7 mouse cellular contexts compared by ENCODE assay signal in genomic region chr17:86302266-86302665, GRCm38 (mm10).
A peak's percentile ranks its signal among the peaks of the same experiment; 100 is the strongest.
DNase-seq lines count a peak whose midpoint lies in the region; ATAC-seq lines count a peak whose summit lies in the region.

No protein-coding gene starts in this region.

- 90% methylated on average over 11 of the region's 11 CpGs for WGBS in neural tube, embryonic 13.5 days
- 76% methylated on average over 11 of the region's 11 CpGs for WGBS in stomach, embryonic 16.5 days

- H3K4me1 ChIP-seq in neural tube, embryonic 13.5 days (replicated peaks), result peaks cover 70% of the 10 kb centered on the region
- H3K4me1 ChIP-seq in stomach, embryonic 16.5 days (ENCODE audit: control insufficient read depth, insufficient read depth, low read length), result peaks cover 29% of the 10 kb centered on the region

- peak overlapping the region; percentile 75; the same call in 1 of the 2 replicates for H3K27ac ChIP-seq in neural tube, embryonic 13.5 days (replicated peaks)
- H3K27ac ChIP-seq in stomach, embryonic 16.5 days (ENCODE audit: low read length), result peak overlapping the region; percentile 14; the same call in 1 of the 2 replicates

- H3K27me3 ChIP-seq in neural tube, embryonic 13.5 days, result no peaks in the 10 kb centered on the region
- H3K27me3 ChIP-seq in stomach, embryonic 16.5 days (ENCODE audit: control insufficient read depth, insufficient read depth, low read length), result no peaks in the 10 kb centered on the region

- no peak overlapping the region for H3K4me2 ChIP-seq in neural tube, embryonic 13.5 days
- H3K4me2 ChIP-seq in stomach, embryonic 16.5 days (ENCODE audit: low read depth, low read length), result no peak overlapping the region

- ATAC-seq in neural tube, embryonic 13.5 days (ENCODE audit: low read depth), result no peak
- peak; percentile 39; the same call in 1 of the 2 replicates for ATAC-seq in stomach, embryonic 16.5 days (ENCODE audit: insufficient read depth, low FRiP score)

- no peaks in the 10 kb centered on the region for H3K9me3 ChIP-seq in neural tube, embryonic 13.5 days
- H3K9me3 ChIP-seq in stomach, embryonic 16.5 days (replicated peaks; ENCODE audit: control insufficient read depth, low read length), result no peaks in the 10 kb centered on the region

- H3K4me3 ChIP-seq in neural tube, embryonic 13.5 days, result no peak overlapping the region
- H3K4me3 ChIP-seq in stomach, embryonic 16.5 days (replicated peaks; ENCODE audit: low read length), result no peak overlapping the region

- no peak for DNase-seq in neural tube, embryonic 10.5 days (ENCODE audit: extremely low spot score, low spot score)
- DNase-seq in cerebellum, postnatal 25 days, result peak; percentile 91 to 95
- DNase-seq in heart, adult 9 months (ENCODE audit: low spot score in 2 of 2), result peak; percentile 39 to 72
- peak; percentile 49 to 58 for DNase-seq in left cerebral cortex, postnatal 10 days (ENCODE audit: extremely low spot score in 1 of 2, low spot score in 2 of 2)
- no peak for DNase-seq in retina, postnatal 1 day

- intact Hi-C loops in left cerebral cortex, postnatal 10 days (cut with DNase I), result loop anchor here (5.0 kb wide), 1 partner anchor 135 kb away; the partner anchor contains the start of gene Prkce

- H3K36me3 ChIP-seq in neural tube, embryonic 13.5 days, result no peaks in the 10 kb centered on the region
- no peaks in the 10 kb centered on the region for H3K36me3 ChIP-seq in stomach, embryonic 16.5 days (ENCODE audit: control insufficient read depth, insufficient read depth, low read length)

- no peak overlapping the region for H3K9ac ChIP-seq in neural tube, embryonic 13.5 days
- H3K9ac ChIP-seq in stomach, embryonic 16.5 days (ENCODE audit: low read length), result no peak overlapping the region

Comparison
In these comparisons a context has a peak if more than half of its experiments do, and no peak if none do; other contexts are left out.
1. DNase-seq: peak in cerebellum, postnatal 25 days (2 of 2), heart, adult 9 months (2 of 2) and left cerebral cortex, postnatal 10 days (2 of 2); none in neural tube, embryonic 10.5 days (single experiment) and retina, postnatal 1 day (single experiment).